Mouse (Mus musculus) kidney, postnatal 25 days (tissue): ENCODE results near the gene Cacna1a.

Source experiments
- DNase-seq, 2 experiments: peaks; one replicate each; pipeline ENCODE4 v3.0.0; 2021; ENCODE audit warnings: mixed read lengths in 2 of 2

Cacna1a gene

DNA sequence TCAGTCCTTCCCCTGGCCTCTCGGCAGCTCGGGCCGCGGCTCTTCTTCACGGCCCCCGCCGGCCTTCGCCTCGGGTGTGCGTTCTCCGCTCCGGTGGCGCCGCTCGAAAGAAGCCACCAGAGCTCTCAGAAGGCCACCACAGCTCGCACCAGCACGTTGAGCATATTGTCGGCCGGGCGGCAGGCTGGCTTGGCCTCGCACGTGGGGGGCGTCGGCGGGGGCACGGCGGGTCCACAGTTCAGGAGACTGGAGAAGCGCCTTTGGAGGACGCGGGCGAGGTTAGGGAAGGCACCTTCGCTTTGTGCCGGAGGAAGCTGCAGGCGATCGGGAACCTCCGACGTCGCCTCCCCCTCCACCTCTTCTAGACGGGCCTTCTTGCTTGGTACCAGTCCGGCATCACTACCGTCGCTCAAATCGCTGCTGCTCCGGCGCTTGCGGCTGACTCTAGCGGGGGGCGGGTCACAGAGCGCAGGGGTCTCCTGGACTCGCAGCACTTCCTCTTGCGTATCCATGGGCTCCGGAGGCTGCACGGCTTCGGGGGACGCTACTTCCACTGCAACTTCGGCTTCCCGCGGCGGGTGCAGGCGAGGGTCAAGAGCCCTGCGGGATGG is 273.8 kb downstream of the Cacna1a start:
- DNase-seq = peak; percentile 45 to 76

DNA sequence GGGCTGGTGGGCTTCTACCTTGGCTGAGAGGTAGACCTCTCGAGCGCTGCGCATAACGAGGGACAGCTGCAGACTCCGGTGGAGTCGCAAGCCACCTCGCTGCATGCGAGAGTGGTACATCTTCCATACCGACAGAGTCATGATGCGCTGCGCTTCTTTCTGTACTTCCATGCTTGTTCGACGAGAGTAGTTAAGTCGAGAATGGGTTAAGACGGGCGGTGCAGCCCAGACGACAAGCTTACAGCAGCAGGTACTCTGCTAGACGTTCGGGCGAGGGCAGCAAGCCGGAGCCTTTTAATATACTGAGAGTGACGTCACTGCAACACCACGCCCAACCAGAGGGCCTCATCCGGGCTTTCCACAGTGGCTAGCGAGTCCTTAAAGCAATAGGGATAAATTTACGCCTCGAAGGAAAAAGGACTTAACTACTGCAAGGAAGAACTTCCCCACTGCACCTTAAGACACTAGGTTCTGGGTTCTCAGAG is 274.4 kb downstream of the Cacna1a start, which contains the start of gene Ier2:
Gene Ier2, minus strand, starts transcription at position 272 of the 485 bp plus-strand sequence.
- DNase-seq = peak; percentile 96 to 97

DNA sequence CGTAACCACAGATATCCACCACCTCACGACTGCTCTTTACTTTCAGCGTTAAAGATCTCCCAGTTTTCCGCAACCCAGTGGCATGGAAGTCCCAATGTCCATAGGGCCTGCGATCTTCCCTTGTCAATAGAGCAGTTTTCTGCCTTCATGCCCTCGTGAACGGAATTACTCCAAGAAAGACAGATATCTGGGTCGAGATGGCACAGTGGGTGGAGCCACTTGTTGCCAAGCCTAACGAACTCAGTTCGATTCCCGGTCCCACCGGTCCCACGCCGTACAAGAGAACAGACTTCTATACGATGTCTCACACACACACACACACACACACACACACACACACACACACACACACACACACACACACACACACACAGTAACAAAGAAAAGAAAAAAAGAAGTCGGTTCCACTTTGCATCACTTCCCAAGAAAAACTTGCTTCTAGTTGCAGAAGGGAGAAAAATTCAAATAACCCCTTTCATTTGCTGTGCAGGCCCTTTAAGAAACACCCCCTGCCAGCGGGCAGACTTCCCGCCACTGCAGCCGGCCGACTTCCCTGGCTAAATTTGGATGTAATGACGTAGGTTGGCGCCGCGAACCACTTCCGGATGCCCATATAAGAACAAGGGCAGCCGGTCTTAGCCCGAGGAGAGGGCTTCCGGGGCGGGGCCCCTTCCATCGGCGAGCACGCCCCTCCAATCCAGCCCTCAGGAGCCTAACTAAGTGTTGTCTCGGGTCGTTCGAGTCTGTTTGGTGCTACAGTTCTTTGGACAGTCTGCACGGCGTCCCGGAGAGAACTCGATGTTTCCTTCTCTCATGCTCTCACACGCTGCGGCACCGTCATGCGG is 275.5 kb downstream of the Cacna1a start:
- peak; percentile 98 to 99 for DNase-seq

DNA sequence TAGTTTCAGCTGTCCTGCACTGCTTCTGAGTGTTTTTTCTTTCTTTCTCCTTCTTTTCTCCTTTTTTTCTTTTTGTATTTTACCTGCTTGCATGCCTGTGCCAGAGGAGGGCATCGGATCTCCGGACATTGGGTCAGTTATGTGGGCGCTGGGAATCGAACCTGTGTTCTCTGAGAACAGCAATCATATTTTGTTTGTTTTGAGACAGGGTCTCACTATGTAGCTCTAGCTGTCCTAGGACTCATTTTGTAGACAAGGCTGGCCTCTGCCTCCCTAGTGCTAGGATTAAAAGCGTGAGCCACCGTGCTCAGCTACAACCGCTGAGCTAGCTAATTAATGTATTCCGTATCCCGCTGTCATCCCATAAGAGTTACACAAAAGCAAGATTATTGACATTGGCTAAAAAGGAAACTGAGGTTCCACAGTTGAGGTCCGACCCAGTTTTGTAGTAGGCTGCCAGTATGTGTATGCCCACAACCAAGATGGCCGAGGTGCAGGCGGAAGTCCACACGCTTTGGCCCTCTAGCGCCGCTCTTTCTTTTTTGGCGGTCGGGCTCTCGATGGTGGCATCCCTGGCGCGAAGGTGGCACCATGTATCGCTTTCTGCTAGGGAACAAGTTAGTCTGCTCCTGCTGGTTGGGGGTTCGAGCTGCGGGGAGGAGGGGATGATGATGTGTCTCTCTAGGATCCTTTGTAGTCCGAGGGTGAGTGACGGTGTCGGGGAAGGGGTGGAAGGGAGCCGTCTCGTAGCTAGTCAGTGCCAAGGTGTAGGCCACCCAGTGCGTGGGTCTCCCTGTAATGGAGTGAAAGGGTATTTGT is 276.5 kb downstream of the Cacna1a start:
- DNase-seq = peak; percentile 86 to 93

DNA sequence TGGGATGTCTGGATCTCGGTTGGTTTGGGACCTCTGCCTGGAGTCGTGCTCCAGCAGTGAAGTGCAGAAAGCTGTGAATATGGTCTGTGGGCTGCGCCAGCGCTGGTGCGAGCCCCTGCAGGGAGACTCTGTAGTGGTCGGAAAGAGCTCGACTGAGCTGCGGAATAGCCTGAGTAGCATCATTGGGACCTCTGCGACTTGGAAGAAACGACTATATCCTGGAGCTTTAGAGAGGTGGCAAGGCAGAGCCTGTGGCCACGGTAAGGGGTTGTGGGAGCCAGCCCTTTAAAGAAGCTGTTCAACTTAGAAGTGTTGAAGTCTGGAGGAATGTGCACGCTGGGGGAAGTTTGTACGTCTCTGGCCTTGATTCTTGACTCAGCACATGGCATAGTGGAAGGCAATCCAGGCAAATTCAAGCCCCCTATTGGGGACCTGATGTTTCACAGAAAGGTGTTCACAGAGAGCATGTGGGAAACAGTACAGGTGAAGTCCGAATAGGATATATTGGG is 277.2 kb downstream of the Cacna1a start:
- no peak for DNase-seq

DNA sequence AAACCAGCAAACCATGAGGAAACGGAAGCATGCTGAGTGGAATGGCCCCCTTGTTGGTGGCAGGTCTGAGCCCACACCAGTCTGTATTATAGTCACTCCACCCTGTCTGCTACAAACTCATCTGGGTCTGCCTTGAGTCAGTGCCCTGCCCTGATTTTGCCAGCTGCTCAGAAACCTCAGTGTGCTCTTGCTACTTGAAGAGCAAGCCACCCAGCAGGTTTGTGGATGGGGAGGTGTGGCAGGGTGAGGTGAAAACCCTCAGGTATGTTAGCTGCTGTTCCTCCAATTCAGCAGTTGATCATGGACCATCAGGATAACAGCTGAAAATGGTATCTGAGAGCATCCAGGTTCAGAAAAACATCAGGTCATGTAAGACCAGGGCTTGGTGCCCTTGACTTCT is 279.8 kb downstream of the Cacna1a start:
- no peak for DNase-seq

DNA sequence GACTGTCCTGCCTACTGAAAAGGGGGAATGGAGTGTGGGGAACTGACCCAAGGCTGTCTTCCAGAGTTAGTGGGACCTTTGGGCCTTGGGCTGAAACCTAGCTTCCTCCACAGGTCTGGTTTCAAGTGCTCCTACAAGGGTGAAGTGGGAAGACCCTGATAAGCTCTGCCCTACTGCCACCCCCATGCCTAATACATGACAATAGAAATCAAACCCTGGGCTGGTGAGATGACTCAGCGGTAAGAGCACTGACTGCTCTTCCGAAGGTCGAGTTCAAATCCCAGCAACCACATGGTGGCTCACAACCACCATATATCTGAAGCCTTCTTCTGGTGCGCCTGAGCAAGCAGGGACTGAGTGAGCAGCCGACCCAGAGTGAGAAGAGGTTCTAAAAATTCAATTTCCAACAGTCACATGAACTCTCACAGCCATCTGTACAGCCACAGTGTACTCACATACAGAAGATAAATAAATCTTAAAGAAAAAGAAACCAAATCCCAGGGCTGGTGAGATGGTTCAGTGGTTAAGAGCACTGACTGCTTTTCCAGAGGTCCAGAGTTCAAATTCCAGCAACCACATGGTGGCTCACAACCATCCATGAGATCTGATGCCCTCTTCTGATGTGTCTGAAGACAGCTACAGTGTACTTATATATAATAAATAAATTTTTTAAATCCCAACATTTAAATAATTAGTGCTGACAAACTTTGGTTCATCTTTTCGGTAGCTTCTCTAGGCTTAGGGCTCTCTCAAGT is 280.7 kb downstream of the Cacna1a start:
- peak; percentile 44 to 56 for DNase-seq

DNA sequence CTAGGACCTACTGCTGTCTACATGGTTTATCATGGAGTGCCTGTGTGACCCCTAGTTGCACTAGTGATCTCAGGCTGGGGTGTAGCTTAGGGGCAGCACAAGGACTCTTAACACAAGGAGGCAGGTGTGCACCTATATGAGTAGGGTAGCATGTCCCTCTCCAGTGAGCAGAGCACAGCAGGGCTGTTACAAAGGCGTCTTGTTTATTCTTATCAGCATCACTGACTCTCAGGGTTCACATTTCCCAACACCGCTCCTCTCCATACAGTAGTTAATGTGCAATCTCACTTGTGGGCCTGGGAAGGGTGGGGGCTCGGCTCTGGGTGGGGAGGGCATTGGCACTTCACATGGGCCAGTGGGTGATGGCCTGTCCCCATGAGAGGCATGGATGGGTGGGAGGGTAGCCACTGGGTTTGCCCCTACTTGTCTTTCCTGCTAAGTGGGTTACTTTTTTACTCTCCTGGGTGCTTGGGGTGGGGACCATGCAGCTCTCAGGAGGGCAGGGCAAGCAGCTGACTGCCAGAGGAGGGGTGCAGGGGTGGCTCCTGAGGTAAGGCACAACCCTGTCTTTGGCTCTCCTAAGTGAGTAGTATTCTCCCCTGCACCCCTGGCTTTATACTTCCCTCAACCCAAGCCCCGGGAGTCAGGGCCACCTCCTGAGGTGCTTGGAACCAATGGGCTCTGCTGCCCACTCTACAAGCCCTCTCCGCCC is 282.2 kb downstream of the Cacna1a start:
- DNase-seq = peak; percentile 20 to 69

DNA sequence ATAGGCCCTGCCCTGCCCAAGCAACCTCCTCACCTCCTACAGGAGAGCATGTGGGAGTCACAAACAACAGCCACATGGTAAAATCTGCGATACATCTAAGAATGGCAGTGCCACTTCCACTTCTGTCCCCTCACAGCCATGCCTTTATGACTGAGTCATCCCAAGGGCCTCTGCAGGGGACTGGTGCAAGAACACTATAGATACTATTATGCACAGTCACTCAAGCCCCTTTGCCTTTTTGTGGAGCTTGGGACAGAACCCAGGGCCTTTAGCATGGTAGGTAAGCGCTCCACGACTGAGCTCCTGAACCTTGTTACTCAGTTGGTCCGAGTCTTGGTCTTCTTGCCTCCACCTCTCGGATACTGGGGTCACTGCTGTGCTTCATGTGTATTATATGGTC is 289.1 kb downstream of the Cacna1a start:
- DNase-seq = no peak

DNA sequence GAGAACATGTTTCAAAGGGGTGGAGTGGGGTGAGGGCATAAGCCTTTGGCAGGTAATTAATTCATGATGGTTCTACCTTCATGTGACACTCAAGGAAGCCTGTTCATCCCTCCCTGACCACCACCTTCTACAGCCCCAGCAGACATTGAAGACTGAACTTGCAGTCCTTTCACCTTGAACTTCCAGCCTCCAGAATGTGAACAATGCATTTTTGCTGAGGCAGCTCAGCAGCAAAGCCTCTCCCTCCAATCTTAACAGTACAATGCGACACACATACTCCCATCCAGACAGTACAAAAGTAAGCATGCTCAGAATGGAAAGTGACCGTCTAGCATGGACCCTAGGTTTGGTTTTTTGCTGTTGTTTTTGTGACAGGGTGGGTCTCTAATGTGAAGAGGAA is 293.2 kb downstream of the Cacna1a start:
- DNase-seq = no peak

DNA sequence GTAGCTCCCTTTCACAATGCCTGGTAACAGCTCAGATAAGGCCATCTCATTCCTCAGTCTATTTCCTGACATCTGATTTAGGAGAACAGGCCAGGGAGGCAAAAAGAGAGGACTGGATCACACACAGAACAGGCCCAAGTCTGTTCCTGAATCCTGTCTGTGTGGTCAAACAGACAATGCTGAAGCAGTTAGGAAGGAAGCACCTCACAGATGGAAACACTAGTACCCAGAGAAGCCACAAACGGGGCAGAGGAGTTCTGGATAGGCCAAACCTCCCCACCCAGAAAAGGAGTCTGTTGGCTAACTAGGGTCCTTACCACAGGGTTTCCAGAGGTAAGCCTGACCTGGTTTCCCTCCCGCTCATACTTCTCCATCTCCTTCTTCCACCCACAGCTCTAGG is 294.0 kb downstream of the Cacna1a start:
- no peak for DNase-seq

DNA sequence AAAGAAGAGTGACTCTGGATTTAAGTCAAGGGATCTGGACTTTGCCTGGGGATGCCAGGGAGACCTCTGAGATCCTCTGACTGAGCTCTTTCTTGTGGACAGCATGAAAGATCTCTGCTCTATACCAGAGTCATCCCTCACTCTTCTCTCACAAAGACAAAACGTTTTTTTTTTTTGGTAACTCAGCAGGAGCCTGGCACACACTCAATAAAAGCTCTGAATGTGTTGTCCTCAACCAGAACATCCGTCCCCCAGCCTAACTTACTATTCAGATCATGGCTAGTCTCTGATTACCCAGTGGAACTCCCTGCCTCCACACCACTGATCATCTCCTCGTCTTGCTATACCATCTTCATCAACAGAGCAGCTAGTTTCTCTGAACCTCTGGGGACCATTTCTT is 296.3 kb downstream of the Cacna1a start:
- DNase-seq = no peak

DNA sequence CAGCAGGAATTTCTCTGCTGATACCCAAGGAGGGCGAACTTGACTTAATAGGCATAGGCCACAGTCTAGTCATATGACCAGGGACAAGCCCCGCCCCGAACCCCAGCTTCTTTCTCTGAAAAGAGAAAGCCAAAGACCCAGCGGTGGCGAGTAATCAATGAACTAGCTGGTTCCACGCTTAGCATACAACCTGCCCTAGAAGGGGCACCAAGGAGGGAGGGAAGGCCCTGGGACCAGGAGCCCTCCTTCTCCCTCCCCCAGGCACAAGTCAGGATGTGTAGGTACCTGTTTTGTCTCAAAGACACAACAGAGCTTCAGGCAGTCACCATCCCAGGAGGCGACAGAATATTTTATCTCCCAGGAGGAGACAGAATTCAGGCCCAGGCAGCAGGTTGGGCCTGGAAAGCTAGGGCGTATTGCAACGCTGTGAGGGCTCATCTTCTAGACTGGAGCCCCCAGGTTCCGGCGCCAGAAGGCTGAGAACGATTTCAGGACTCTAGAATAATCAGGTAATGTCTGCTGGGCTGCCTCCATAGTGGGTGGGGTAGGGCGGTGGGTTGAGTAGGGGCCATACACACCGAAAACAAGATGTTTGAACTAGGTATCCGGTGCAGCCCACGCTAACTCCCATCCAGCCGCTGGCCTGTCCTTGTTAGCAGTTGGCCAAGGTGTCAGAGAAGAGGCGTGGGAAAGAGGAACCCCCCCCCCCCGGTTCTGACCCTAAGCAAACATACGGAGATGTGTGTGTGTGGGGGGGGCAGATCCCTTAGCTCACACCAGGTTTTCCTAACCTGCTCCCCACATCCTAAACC is 298.2 kb downstream of the Cacna1a start, which contains the start of gene Trmt1:
Gene Trmt1, plus strand, starts transcription at position 117 of the 812 bp plus-strand sequence.
- DNase-seq = peak; percentile 68 to 69

DNA sequence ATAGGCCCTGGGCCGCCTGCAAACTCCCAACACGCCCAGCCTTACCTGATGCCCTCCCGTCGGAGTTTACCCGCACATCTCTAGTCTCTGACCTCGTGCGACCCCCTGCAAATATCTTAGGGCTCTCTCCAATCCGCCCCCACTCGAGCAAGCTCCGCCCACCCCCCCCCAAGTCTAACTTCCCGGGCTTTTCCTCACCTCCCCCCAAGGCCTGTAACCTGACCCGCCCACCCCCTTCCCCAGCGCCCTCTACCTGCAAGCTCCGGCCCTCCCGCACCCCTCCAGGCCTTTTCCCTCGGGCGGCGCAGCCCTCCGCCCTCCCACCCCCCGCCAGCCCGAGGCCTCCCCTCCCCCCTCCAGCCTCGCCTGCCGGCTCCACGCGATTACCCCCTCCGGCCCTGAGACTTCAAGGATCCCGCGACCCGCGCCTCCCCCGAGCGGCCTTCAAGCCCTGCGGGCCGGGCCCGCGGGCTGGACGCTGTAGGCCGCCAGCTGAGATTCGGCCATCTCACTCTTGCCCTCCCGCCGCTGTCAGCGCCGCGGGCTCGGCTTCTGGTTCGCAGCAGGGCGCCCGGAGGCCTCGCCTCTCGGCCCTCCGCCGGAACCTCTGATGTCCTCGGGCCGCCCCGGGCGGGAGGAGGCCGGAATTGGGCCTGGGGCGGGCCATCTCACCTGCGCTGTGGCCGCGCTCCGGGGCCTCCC is 298.9 kb downstream of the Cacna1a start:
- DNase-seq = peak; percentile 25 to 67

DNA sequence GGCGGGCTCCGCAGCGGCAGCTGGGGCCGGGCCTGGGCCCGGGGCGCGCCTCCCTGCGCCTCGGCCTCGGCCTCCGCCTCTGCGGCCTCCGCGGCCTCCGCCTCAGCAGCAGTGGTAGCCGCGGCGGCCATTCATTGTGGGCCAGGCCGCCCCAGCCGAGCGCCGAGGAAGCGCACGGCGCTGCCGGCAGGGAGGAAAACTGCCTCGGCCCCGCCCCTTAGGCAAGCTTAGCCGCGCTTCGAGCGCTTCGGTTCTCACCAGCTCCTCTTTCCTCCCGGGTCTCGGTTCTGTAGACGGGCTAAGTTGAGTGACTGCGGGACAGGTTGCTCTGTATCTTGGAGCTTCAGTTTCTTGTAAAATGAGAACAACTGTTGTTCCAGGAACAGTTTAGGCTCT is 299.5 kb downstream of the Cacna1a start, which contains the start of gene Nacc1:
Gene Nacc1, minus strand, starts transcription at position 158 of the 396 bp plus-strand sequence.
- DNase-seq = peak; percentile 91 to 96

DNA sequence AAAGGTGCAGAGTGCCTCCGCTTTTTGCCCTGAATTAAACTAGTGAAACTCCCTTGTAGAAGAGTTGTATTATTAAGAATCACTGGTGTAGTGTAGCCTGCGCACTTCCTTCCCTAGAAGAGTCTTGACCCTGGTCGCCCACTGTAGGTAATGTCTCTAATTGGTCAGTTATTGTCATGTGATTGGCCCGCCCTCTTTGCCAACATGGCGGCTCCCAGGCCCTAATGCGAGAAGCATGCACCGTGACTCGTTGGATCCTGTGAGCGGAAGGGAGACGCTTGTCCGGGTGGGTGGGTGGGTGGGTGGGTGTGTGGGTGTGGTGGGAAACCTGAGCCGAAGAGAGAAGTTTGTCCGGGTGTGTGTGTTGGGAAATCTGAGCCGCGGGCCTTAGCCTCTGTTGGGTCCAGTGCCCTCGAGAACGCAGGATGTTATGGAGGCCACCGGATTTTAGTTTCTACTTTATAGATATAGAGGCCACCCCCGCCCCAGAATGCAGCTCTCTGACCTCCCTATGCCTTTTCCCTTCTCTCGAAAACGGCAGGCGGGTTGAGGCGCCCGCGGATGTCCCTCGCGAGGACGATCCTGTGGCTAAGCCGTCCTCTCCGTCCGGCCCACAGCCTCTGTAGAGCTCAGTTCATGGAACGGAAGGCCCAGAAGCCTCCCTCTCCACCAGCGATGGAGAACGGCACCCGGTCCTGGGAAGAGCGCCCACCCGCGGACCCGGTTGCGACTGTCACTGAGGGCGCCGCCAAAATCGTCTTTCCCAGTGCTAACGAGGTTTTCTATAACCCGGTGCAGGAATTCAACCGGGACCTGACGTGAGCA is 301.1 kb downstream of the Cacna1a start:
- DNase-seq = peak; percentile 93 to 94
